Mouse (Mus musculus) layer of hippocampus, postnatal 10 days (tissue): Measurements from ENCODE around the gene Clpx. TPM values are rescaled to one million over a fixed set of nuclear protein-coding genes. Genes with fewer than 3 reads are reported as not detected.

Experiments used
- total RNA-seq, 2 experiments: library from RNA; stranded (reverse); gene quantifications; 2 replicates each; pipeline ENCODE4 v1.2.3; 2021

The Clpx gene
- total RNA-seq, 2 experiments from 2014 or later: 27.8 to 31.6 TPM

Other genes with a start within 250 kb of the Clpx start
- gene Igdcc4, start 192.8 kb upstream of the Clpx start, total RNA-seq: 10 to 100 TPM; 37.7 to 44.7 TPM
- 1 to 10 TPM; 5.4 to 7.1 TPM for gene Igdcc3, start 153.1 kb upstream of the Clpx start, total RNA-seq
- 1 to 10 TPM; 4.5 to 5.6 TPM for gene Parp16, start 98.9 kb upstream of the Clpx start, total RNA-seq
- under 1 TPM in 1 of 2 experiments, not detected in 1; 0.18 TPM for gene Cilp, start 29.1 kb upstream of the Clpx start, total RNA-seq
- 10 to 100 TPM; 23.2 to 25.4 TPM for gene Pdcd7, start 51.8 kb downstream of the Clpx start, total RNA-seq
- 1 to 10 TPM; 4.6 to 5.3 TPM for gene Ubap1l, start 66.8 kb downstream of the Clpx start, total RNA-seq
- gene Kbtbd13, start 97.4 kb downstream of the Clpx start, total RNA-seq: under 1 TPM; 0.13 to 0.43 TPM
- 1 to 10 TPM; 4.1 to 5.3 TPM for gene Rasl12, start 104.2 kb downstream of the Clpx start, total RNA-seq
- gene Slc51b, start 128.7 kb downstream of the Clpx start, total RNA-seq: not detected
- gene Mtfmt, start 141.5 kb downstream of the Clpx start, total RNA-seq: 10 to 100 TPM; 19.3 to 21.3 TPM
- 10 to 100 TPM; 27.2 to 34.5 TPM for gene Spg21, start 166.7 kb downstream of the Clpx start, total RNA-seq
- gene Ankdd1a, start 225.9 kb downstream of the Clpx start, total RNA-seq: 1 to 10 TPM; 1.5 to 2.0 TPM